Mouse (Mus musculus) myocyte (in vitro differentiated cells): ENCODE measurements around the gene Eln. TPM values are rescaled to one million over a fixed set of nuclear protein-coding genes. Genes with fewer than 3 reads are reported as not detected.

Source experiments
- H3K27me3 ChIP-seq: one replicate; pipeline ENCODE4 v1.6.1; 2011; ENCODE audit not compliant: control insufficient read depth, insufficient read depth, insufficient read length
- H3K36me3 ChIP-seq: one replicate; pipeline ENCODE4 v1.6.1; 2011; ENCODE audit not compliant: control insufficient read depth, insufficient read depth
- H3K4me2 ChIP-seq: one replicate; pipeline ENCODE4 v1.6.1; 2011; ENCODE audit warnings: low read depth, control low read depth
- H3K4me3 ChIP-seq: one replicate; pipeline ENCODE4 v1.5.1; 2011; ENCODE audit warnings: mild to moderate bottlenecking, control low read depth, moderate library complexity
- H3K79me2 ChIP-seq: one replicate; pipeline ENCODE4 v1.6.1; 2011; ENCODE audit not compliant: control insufficient read depth, insufficient read depth
- H3ac ChIP-seq: one replicate; pipeline ENCODE4 v1.6.1; 2011; ENCODE audit not compliant: control insufficient read depth, insufficient read length
- CEBPB ChIP-seq: IDR thresholded peaks from 2 replicates; pipeline ENCODE4 v1.6.1; 2011; ENCODE audit warnings: mild to moderate bottlenecking, moderate library complexity; ENCODE audit not compliant: poor library complexity, insufficient read depth, severe bottlenecking
- E2F4 ChIP-seq: IDR thresholded peaks from one replicate; pipeline ENCODE4 v1.6.1; 2011; ENCODE audit warnings: mild to moderate bottlenecking, control low read depth, moderate library complexity; ENCODE audit not compliant: insufficient read depth
- MAX ChIP-seq: IDR thresholded peaks from one replicate; pipeline ENCODE4 v1.6.1; 2011; ENCODE audit warnings: low read depth, mild to moderate bottlenecking, control low read depth
- MYOD1 ChIP-seq, 3 experiments: IDR thresholded peaks; one replicate each; pipeline ENCODE4 v1.6.1; 2011; ENCODE audit warnings: control low read depth in 2 of 3, low read depth in 2 of 3, mild to moderate bottlenecking in 2 of 3, moderate library complexity in 1 of 3; ENCODE audit not compliant: insufficient read length in 2 of 3, control insufficient read depth in 1 of 3
- MYOG ChIP-seq, 3 experiments: IDR thresholded peaks; one replicate each; pipeline ENCODE4 v1.6.1; 2011; ENCODE audit warnings: control low read depth in 2 of 3, low read depth in 2 of 3, mild to moderate bottlenecking in 2 of 3; ENCODE audit not compliant: insufficient read length in 2 of 3, control insufficient read depth in 1 of 3, insufficient read depth in 1 of 3
- POLR2A ChIP-seq: IDR thresholded peaks from one replicate; pipeline ENCODE4 v1.6.1; 2011; ENCODE audit warnings: low read depth, mild to moderate bottlenecking, control low read depth, moderate library complexity; ENCODE audit not compliant: insufficient read length
- POLR2AphosphoS2 ChIP-seq: IDR thresholded peaks from one replicate; pipeline ENCODE4 v1.6.1; 2011; ENCODE audit warnings: low read depth, control low read depth; ENCODE audit not compliant: insufficient read length
- REST ChIP-seq: IDR thresholded peaks from one replicate; pipeline ENCODE4 v1.6.1; 2011; ENCODE audit warnings: mild to moderate bottlenecking, control low read depth, moderate library complexity; ENCODE audit not compliant: insufficient read depth, insufficient read length
- SRF ChIP-seq: IDR thresholded peaks from one replicate; pipeline ENCODE4 v1.6.1; 2011; ENCODE audit warnings: low read depth; ENCODE audit not compliant: control insufficient read depth, insufficient read length
- TCF12 ChIP-seq: IDR thresholded peaks from one replicate; pipeline ENCODE4 v1.6.1; 2011; ENCODE audit warnings: mild to moderate bottlenecking, control low read depth; ENCODE audit not compliant: poor library complexity, insufficient read depth, severe bottlenecking
- TCF3 ChIP-seq: IDR thresholded peaks from one replicate; pipeline ENCODE4 v1.6.1; 2011; ENCODE audit warnings: low read depth, control low read depth; ENCODE audit not compliant: insufficient read length
- USF1 ChIP-seq: IDR thresholded peaks from one replicate; pipeline ENCODE4 v1.6.1; 2011; ENCODE audit warnings: low read depth, mild to moderate bottlenecking, control low read depth, moderate library complexity
- polyA plus RNA-seq: library from polyadenylated mRNA; unstranded; fragments of >200 nt; fragmentation: generic; extraction: Trizol; gene quantifications from one replicate; pipeline ENCODE4 v1.2.1, GENCODE M21; 2012; ENCODE audit warnings: missing spikeins

Gene Eln
- polyA plus RNA-seq, 1 experiment, result 0.02 TPM

DNA sequence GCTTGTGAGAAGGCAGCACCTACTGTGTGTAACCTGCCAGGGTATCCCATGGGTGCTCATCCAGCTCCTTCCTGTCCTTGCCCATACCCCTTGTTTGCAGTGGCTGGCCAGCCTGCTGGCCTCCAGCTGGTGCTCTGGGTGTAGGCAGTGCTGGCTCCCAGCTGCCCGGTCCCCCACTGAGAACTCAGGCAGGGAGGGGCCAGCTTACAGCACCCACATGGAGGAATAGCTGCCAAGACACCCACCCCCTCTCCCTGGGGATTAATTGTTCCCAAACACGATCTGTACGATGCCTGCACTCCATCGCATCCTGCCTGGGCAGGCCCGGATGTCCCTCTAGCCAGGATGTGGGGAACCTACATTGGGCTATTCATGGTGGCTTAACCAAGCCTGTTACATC, 13.1 kb downstream of the Eln start:
- no peak overlapping the region for H3ac ChIP-seq
- TF ChIP-seq E2F4 (no peak), TCF3 (peak; percentile 13), POLR2A (no peak), MAX (no peak), SRF (no peak), MYOG (IDR thresholded peaks at IDR 0.05; ENCODE audit: control insufficient read depth in 1 of 3, insufficient read depth in 1 of 3, insufficient read length in 2 of 3, low read depth in 2 of 3) (peak in 1 of 3 experiments; percentile 74), MYOD1 (IDR thresholded peaks at IDR 0.05; ENCODE audit: control insufficient read depth in 1 of 3, insufficient read length in 2 of 3, low read depth in 2 of 3) (peak in 1 of 3 experiments; percentile 63), REST (no peak), POLR2AphosphoS2 (no peak), CEBPB (no peak), TCF12 (no peak), USF1 (no peak)
- H3K36me3 ChIP-seq, result no peaks in the 10 kb centered on the region
- H3K4me2 ChIP-seq, result no peak overlapping the region
- peaks cover 25% of the 10 kb centered on the region for H3K27me3 ChIP-seq
- H3K79me2 ChIP-seq, result no peaks in the 10 kb centered on the region
- no peak overlapping the region for H3K4me3 ChIP-seq

DNA sequence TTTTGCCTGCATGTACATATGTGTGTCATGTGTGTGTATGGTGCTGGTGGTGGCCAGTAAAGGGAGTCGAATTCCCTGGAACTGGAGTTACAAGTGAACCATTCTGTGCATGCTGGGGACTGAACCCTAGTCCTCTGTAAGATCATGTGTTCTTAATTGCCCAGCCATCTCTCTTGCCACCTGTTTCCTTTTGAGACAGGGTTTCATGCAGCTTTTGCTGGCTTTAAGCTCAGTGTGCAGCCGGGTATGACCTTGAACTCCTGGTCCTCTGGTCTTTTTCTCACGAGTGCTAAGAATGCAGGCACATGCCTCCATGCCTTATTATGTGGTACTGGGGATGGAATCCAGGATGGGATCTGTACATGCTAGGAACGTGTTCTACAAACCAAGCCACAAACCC, 13.9 kb downstream of the Eln start:
- no peaks in the 10 kb centered on the region for H3K79me2 ChIP-seq
- no peak overlapping the region for H3ac ChIP-seq
- H3K27me3 ChIP-seq, result peaks cover 26% of the 10 kb centered on the region
- no peak overlapping the region for H3K4me2 ChIP-seq
- H3K4me3 ChIP-seq, result no peak overlapping the region
- H3K36me3 ChIP-seq, result no peaks in the 10 kb centered on the region
- TF ChIP-seq MYOG (IDR thresholded peaks at IDR 0.05; ENCODE audit: control insufficient read depth in 1 of 3, insufficient read depth in 1 of 3, insufficient read length in 2 of 3, low read depth in 2 of 3) (no peak), SRF (no peak), MYOD1 (IDR thresholded peaks at IDR 0.05; ENCODE audit: control insufficient read depth in 1 of 3, insufficient read length in 2 of 3, low read depth in 2 of 3) (no peak), POLR2A (no peak), USF1 (no peak)

DNA sequence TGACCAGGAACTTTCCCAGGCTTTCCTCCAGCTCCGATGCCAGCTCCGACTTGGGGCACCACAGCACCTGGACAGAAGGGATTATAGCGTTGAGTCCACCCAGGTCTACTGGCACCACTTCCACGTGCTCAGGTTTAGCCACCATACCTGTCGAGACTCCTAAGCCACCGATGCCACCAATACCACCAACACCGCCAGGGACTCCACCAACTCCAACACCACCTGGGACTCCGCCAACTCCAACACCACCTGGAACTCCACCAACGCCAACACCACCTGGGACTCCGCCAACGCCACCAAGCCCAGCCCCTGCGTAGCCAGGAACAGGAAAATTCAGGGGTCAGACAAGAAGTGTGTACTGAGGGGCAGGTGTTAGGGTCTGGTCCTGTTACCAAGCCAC, 18.0 kb downstream of the Eln start:
- no peaks in the 10 kb centered on the region for H3K79me2 ChIP-seq
- H3K4me3 ChIP-seq, result no peak overlapping the region
- H3K27me3 ChIP-seq, result peaks cover 24% of the 10 kb centered on the region
- H3ac ChIP-seq, result no peak overlapping the region
- H3K36me3 ChIP-seq, result no peaks in the 10 kb centered on the region
- no peak overlapping the region for H3K4me2 ChIP-seq
- no peak for TF ChIP-seq TCF3
- TF ChIP-seq REST, result no peak
- TF ChIP-seq POLR2A, result no peak
- TF ChIP-seq MYOG (IDR thresholded peaks at IDR 0.05; ENCODE audit: control insufficient read depth in 1 of 3, insufficient read depth in 1 of 3, insufficient read length in 2 of 3, low read depth in 2 of 3), result no peak
- TF ChIP-seq CEBPB, result no peak
- TF ChIP-seq USF1, result no peak
- TF ChIP-seq MYOD1 (IDR thresholded peaks at IDR 0.05; ENCODE audit: control insufficient read depth in 1 of 3, insufficient read length in 2 of 3, low read depth in 2 of 3), result no peak
- no peak for TF ChIP-seq SRF
- no peak for TF ChIP-seq POLR2AphosphoS2
- TF ChIP-seq MAX, result no peak
- no peak for TF ChIP-seq TCF12
- no peak for TF ChIP-seq E2F4

DNA sequence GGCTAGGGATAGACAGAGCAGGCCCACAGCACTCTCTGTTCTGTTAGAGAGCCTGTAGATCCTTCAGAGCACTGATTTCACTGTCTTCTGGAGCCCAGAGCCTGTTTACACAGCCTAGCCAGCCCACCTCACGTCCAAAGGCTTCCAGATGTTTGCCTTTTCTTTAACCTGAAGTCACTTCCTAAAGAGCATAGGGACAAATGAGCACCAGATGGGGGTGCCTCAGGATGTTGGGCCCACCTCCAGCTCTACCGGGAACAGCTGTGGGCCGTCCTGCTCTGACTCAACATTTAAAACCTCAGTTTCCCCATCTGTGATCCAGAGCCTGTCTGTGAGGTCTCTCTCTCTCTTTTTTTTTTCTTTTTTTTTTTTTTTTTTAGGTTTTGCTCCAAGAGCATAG, 18.6 kb downstream of the Eln start:
- peaks cover 18% of the 10 kb centered on the region for H3K27me3 ChIP-seq
- no peaks in the 10 kb centered on the region for H3K79me2 ChIP-seq
- H3K4me3 ChIP-seq, result no peak overlapping the region
- H3K4me2 ChIP-seq, result no peak overlapping the region
- H3ac ChIP-seq, result no peak overlapping the region
- TF ChIP-seq USF1 (no peak), SRF (no peak), MYOD1 (IDR thresholded peaks at IDR 0.05; ENCODE audit: control insufficient read depth in 1 of 3, insufficient read length in 2 of 3, low read depth in 2 of 3) (no peak), REST (no peak), MAX (no peak), MYOG (IDR thresholded peaks at IDR 0.05; ENCODE audit: control insufficient read depth in 1 of 3, insufficient read depth in 1 of 3, insufficient read length in 2 of 3, low read depth in 2 of 3) (no peak), POLR2AphosphoS2 (no peak), TCF12 (no peak), TCF3 (no peak), E2F4 (no peak), CEBPB (no peak), POLR2A (no peak)
- H3K36me3 ChIP-seq, result no peaks in the 10 kb centered on the region

DNA sequence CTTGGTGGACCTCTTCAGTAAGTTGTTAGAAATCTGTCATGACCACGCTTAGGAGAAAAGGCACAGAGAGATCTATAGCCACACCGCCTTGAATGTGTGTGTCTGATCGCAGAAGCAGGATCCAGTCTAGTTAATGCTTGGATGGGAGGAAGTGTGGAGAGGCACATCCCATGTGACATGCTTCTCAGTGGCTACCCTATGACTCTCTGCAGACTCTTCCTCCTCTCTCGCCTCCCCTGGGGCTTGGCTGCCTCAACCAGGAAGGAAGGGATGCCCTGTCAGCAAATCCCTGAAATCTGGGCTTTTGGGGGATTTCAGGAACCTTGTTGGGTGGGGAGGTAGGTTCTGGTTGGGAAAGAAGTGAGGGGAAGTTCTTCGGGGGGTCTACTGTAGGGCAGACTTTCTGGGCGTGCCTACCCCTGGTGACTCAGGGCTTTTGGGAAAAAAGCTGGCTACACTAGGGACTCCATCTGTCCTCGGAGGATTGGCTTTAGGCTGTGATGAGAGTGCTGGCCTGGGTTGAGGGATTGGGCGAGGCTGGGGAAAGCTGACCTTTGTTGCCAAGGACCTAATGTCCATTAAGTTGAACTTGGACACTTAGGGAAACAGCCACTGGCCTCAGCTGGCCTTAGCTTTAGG, 20.0 kb downstream of the Eln start:
- Histone ChIP-seq H3K36me3 (no peaks in the 10 kb centered on the region), H3K79me2 (no peaks in the 10 kb centered on the region), H3ac (no peak overlapping the region), H3K27me3 (peaks cover 28% of the 10 kb centered on the region), H3K4me3 (no peak overlapping the region), H3K4me2 (no peak overlapping the region)
- TF ChIP-seq USF1 (no peak), REST (no peak), CEBPB (no peak), TCF12 (no peak), MYOG (IDR thresholded peaks at IDR 0.05; ENCODE audit: control insufficient read depth in 1 of 3, insufficient read depth in 1 of 3, insufficient read length in 2 of 3, low read depth in 2 of 3) (no peak), E2F4 (no peak), POLR2AphosphoS2 (no peak), MAX (no peak), SRF (no peak), POLR2A (no peak), MYOD1 (IDR thresholded peaks at IDR 0.05; ENCODE audit: control insufficient read depth in 1 of 3, insufficient read length in 2 of 3, low read depth in 2 of 3) (no peak), TCF3 (no peak)
